Mouse (Mus musculus): ENCODE measurements around the gene Gk5.

GRCm38 (mm10) chr9:96220419-96220818 is 101.3 kb downstream of the Gk5 start:
- TF ChIP-seq CTCF (conservative IDR thresholded peaks at IDR 0.05; ENCODE audit: low read length) (no peak), POU5F1 (IDR thresholded peaks at IDR 0.05; ENCODE audit: borderline replicate concordance, low read length) (no peak), NANOG (IDR thresholded peaks at IDR 0.05; ENCODE audit: borderline replicate concordance, low read length) (no peak)

All from E14TG2a.4 (cell line).